Mouse (Mus musculus) neutrophil, adult 5-6 weeks (primary cell): Measurements from ENCODE around the gene Pcdh18. TPM values are rescaled to one million over a fixed set of nuclear protein-coding genes. Genes with fewer than 3 reads are reported as not detected.

Experiments used
- ATAC-seq: fragments of 151-379, 151-347 bp; 2 replicates; pipeline ENCODE4 v1.8.0; 2017; ENCODE audit warnings: mild to moderate bottlenecking, moderate TSS enrichment; ENCODE audit not compliant: insufficient number of reproducible peaks, poor library complexity, low FRiP score, severe bottlenecking; ENCODE audit errors: extremely low read depth
- total RNA-seq: library from RNA; stranded (forward); fragments of 200-1000 nt; gene quantifications from 2 replicates; pipeline ENCODE4 v1.2.3, GENCODE M21; 2017

The Pcdh18 gene
- not detected in 2 replicates for total RNA-seq

DNA sequence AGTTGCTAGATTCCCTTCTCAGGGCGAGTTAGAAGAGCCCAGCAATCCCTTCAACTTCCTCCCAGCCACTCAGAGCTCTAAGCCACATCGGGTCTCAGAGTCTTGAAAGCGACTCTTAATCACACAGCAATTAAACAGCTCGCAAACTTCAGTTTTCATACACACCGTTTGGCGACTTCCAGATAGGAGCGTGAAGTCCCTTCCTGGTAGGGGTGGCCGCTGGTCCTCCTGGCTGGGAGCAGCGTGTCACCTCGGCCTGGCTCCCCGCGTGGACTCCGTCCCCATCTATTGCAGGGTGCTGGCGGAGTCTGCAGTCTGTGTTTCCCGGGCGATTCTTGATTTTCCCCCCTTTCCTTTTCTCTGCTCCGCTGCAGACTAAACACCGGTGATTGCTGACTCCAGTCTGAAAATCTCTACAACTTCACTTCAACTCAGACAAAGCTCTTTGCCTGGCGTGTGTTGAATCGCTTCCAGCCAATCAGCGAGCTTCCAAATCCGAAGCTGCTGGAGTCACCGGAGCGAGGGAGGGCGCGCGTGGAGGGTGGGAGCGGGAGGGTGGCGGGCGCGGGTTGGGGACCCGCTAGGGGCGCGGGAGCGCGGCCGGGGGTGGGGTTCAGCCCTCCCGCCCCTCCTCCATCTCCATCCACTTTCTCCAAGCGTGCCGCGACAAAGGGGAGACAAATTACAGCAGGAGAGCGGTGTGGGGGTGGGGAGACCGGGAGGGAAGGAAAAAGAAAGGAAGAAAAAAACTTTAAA is at the start of gene Pcdh18:
TSS of gene Pcdh18 (minus strand) at position 456 of the 756 bp plus-strand sequence.
- no peak for ATAC-seq

DNA sequence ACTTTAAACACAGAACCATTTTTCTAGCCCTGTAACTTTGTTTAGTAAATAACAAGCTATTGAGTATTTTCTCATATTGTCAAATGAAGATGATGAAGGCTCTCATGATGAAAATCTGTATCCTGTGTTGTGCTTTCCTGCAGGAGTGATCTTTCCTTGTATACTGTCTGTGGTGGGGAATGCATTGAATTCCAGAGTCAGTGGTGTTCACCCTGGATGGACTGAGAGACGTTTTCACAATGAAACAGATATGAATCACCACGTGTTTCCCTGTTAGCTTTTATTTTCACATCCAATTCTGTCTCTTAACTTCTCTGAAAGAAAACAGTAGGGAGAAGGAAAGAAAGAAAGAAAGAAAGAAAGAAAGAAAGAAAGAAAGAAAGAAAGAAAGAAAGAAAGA is 49.7 kb upstream of the Pcdh18 start:
- ATAC-seq = no peak

DNA sequence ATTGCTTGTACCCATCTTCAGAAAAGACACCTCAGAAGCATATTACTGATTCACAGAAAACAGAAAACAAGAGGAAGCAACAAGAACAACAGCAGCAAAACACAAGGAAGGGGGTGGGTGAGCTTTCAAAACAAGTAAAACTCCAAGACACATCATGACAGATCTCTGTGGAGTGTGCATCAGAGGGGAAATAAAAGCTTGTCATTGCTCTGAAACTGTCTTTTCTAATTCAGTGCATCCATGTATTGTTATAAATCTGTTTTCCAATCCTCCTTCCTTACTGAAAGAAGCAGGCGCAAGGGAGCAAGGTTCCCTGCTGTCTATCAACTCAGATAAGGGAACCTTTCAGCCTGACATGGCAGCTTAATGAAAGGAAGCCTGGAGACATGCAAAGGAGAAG is 48.4 kb upstream of the Pcdh18 start:
- ATAC-seq = no peak

DNA sequence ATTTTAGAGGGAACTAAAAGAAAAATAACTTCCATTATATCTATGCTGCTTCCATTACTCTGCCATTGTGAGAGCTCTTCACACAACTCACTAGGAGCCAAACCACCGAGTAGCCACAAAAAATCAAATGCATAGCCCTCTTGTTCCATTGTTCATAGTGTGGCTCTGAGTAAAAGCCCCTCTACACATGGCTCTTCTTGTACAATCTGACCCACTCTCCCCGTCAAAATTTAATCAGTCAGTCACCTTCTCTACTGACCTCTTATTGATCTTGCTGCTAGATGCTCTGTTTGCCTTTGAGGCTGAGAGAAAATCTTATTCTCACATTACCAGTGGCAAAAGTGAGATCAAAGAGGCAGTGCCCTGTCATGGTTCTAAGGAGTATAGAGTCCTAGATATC is 31.2 kb upstream of the Pcdh18 start:
- ATAC-seq = no peak

DNA sequence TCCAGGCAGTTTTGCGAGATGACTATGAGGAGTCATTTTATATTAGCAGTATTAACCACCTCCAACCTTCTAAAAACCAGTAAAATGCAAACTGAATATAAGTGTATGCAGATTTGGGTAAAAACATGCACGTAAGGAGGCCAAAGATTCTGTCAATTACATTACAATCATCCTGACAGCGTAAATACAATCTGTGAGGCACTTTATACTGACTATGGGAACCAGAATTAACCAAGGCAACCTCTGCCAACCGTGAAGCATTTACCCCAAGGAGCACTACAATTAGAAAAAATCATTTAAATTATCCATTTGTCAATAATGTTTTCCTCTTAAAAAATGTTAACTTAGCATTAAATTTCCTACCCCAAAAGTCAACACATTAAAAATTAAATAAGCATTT is 30.6 kb upstream of the Pcdh18 start:
- no peak for ATAC-seq

DNA sequence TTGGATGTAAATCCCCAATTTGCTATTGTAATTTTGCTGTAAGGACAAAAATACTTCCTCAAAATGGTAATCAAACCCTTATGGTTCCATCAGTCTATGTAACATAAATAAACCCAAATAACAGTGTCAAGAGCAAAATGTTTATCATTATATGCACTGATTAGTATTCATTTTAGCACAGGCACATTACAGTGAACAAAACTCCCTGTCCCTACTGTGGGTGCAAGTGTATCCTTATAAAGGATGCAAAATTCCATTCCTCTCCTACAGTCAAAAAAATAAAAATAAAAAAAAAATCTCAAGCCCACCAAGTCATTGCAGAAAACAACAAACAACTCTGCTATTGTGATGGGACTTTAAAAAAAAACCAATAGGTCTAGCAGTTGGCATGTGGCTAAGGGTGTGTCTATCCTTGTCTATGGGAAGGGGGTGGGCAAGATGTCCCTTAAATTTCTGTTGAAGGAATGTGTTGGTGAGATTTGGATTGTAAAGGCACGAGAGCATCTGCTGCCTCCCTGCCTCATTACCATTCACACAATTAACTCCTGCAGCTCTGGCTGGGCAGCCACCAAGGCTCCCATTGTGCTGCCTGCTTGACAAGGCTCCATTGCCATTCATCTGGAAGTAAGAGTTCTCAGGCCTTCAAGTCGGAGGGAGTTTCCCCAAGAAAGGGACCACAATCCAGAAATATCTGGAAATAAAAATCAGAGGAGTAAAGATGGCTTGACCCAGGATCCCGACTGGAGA is 12.0 kb upstream of the Pcdh18 start:
- ATAC-seq = no peak

DNA sequence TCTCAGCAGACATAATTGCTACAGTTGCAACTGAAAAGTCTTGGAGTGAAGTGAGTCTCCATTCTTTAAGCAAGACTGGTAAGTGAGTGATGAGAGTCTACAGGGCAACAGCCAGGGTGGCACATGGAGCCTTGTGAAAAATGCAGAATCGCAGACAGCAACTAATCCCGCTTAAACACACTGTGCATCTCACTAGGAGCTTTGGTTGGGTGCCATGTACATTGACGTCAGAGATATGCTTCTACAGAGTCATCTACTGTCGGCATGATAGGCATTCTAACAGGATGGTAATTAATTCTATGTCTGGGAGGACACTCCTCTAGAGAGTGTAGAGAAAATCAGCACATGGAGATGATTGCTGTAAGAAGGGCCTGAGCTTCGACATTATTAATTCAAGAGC is 5.6 kb upstream of the Pcdh18 start:
- no peak for ATAC-seq

DNA sequence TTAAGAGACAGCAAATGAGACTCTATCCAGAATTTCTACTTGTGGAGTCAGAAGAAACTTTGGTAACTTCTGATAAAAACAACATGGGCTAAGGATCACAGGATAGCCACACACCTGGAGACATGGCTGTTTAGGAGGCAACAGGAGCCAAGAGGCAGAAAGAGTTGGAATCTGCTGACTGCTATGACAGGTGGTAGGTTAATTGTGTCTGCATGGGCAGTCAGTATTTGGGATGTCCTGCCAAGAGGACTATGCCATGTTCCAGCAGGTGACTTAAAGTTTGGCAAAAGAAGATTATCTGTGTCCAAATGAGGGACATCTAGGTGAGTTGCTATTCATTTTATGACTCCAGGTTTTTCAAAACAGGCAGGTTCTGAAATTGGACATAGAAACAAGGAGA is 4.8 kb upstream of the Pcdh18 start:
- no peak for ATAC-seq

DNA sequence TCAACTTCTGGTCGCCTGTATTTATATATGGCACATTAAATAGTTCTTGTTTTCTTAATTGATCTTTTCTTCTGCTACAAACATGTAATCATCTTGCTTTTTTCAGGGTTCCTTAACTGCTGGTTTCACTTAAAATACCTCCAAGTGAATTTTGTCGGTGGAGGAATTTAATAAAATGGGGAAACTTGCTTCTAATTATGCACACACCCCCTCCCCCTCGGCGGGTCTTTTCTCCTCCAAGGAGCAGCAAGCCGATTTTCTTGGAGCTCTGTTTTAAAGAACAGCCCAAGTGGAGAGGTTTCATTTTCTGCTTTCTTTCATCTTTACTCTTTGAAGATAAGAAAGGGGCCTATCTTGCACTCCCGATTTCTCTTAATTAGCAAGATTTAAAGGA is 498 bp upstream of the Pcdh18 start:
- no peak for ATAC-seq

DNA sequence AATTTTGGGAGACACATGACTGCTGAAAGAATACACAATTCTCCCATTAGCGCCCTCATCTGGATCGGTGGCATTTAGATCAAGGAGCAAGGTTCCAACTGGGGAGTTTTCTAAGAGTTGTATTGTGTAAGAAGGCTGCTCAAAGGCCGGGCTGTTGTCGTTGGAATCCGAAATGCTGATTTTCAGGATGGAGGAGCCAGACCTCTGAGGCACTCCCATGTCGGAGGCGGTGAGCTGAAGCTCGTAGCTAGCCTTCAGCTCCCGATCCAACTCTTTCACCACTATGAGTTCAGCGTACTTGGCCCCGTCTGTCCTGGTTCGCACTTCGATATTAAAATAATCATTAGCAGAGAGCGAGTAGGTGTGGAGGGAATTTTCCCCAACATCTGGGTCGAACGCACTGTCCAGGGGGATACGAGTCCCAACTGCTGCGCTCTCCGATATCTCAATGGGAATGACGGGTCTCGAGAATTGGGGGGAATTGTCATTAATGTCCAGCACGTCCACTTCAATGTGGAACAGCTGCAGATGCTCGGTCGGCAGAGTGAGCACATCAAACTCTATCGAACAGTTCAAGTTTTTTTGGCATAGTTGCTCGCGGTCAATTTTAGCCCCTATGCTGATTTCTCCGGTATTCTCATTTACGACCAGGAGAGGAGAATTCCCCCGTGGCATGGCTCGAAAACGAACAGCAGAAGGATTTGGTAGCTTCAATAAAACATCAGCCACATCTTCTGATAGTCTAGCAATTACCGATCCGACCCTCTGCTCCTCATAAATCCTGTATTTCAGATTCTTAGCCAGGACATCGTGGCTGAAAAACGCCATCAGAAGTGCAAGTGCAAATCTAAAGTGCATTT is 909 bp downstream of the Pcdh18 start:
- ATAC-seq = no peak

DNA sequence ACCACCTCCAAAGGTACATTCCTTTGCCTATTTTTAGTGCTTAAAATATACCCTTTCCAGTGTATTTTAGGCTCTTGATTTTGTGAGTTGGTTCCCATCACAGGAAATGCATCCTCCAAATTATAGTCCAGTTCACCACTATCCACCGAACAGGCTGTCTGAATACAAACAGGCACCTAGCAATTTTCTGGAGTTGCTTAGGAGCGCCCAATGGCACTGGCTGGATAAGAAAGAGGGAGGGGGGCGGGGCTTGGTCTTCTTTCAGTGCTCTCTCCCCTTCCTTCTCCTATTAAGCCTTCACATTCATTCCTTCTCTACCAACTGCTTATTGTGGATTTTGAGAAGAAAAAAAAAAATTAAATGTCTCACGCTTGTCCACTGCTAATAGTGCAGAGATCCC is 4.4 kb downstream of the Pcdh18 start:
- ATAC-seq = no peak

DNA sequence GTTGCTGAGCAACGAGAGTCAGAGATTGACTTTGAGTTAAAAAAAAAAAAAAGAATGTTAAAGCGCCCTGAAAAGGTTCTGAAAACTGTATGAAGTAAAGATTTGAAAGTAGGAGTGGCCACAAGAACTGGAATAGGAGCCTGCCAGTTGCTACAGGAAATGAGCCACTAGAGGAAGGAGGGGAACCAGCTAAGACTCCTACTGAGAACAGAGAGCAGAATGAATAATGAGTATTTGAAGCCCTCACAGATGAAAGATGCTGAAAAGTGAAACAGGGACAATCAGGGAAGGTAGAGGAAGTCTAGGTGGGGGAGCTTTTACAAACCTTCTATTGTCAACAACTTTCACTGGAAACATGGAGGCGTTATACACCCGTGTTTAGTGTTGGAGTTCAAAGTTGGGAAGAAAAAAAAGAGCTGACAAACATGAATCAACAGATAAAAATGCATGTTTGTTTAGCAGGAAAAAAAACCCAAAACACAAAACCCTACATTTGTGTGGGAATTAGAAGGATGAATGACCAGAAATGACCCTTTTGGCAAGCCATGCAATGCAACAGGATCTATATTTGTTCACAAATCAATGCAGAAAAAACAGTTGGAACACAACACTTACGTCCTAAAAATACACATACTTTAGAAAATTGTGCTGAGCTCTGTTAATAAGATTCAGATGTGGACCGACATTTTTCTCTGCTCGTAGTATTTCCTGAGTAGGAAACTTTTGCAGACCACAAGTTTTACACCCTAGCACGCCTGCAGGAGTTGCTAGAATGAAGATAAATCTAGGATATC is 7.4 kb downstream of the Pcdh18 start:
- ATAC-seq = no peak

DNA sequence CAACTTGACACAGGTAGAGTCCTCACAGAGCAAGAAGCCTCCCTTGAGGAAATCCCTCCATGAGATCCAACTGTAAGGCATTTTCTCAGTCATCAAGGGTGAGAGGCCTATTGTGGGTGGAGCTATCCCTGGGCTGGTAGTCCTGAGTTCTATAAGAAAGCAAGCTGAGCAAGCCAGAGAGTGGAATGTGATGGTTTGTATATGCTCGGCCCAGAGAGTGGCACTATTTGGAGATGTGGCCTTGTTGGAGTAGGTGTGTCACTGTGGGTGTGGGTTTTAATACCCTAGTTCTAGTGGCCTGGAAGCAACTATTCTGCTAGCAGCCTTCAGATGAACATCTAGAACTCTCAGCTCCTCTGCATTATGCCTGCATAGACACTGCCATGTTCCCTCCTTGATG is 9.1 kb downstream of the Pcdh18 start:
- no peak for ATAC-seq

DNA sequence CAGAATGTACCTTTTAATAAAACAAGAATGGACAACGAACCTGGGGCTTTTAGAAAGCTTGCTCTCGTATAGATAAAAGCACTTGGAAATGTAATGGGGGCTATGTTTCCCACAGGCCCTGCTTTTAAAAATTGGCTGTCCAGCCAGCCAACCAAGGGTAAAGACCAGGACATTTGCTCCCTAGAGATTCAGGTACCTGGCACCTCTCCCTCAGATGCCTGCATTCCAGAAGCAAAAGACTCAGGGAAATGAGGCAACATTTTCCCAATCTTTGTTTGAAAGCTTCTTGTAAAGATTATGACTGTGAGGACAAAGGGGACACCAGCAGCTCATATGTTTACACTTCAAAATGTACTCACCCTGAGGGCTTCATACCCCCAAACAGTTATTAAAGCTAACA is 18.1 kb downstream of the Pcdh18 start:
- ATAC-seq = no peak

DNA sequence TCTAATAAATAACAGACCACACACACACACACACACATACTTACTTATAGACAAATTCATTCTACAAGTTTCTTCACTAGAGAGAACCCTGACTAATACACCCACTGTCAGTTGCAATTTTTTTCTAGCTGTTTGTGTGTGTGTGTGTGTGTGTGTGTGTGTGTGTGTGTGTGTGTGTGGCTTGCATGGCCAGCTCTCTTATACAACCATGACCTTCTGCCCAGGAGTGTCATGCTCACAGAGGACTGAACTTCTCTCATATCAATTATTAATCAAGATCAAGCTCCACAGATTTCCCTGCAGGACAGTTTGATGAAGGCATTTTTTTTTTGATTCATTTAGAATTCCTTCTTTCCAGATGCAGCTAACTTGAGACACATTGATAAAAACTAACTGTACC is 18.6 kb downstream of the Pcdh18 start:
- ATAC-seq = no peak

DNA sequence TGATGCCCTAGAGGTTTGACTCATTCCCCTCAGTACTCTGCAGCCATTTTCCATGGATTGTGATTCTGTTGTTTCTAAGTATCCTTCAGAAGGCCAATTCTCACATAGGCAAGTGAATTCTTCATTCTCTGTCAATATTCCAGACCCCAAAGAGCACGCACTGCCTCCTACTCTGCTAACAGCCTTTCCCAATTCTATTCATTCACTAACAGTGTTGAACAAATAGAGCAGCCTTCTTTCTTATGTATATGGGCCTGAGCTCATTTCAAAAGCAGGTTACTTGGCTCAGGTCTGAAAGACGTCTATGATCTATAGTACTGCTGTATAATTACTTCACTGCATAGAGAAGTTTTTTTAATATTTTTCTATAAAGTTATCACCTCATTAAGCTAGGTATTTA is 50.6 kb downstream of the Pcdh18 start:
- no peak for ATAC-seq

DNA sequence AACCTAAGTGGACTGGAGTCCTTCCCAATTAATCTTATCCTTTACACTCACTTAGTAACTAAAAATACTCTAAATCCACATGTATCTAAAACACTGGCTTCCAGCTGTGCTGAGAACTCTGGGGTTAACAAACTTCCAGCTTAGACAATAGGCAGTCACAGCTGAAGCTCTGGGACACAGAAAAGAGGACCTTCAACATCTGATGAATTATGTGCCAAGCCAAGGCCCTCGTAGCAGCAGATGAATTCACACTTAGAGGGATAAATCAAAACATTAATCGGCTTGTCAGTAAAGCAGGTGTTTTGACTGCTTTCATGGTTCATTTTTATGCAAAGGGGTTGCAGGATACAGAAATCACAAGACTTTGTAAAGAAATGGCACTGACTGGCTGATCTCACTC is 57.2 kb downstream of the Pcdh18 start:
- ATAC-seq = no peak
